Mouse (Mus musculus): ENCODE data around the gene Arhgap28.

- no peak for TF ChIP-seq POLR2A (IDR thresholded peaks at IDR 0.05; ENCODE audit: borderline replicate concordance, insufficient read depth, low read length)
- no peak for TF ChIP-seq CTCF (IDR thresholded peaks at IDR 0.05; ENCODE audit: borderline replicate concordance, insufficient read depth, low read depth, low read length)
Measured at GRCm38 (mm10) chr17:67918201-67918600, 85.7 kb downstream of the Arhgap28 start.

Data from cerebellum, adult 2 months (tissue).